Mouse (Mus musculus) bone marrow macrophage, adult 2 months (primary cell): ENCODE results near the gene Haus5.

ENCODE experiments used
- CTCF ChIP-seq: IDR thresholded peaks from 2 replicates; pipeline ENCODE4 v1.5.1; 2012; ENCODE audit warnings: low read depth, mild to moderate bottlenecking, low read length, moderate library complexity
- POLR2A ChIP-seq: IDR thresholded peaks from 2 replicates; pipeline ENCODE4 v1.6.1; 2012; ENCODE audit warnings: mild to moderate bottlenecking, low read depth, low read length, borderline replicate concordance

DNA sequence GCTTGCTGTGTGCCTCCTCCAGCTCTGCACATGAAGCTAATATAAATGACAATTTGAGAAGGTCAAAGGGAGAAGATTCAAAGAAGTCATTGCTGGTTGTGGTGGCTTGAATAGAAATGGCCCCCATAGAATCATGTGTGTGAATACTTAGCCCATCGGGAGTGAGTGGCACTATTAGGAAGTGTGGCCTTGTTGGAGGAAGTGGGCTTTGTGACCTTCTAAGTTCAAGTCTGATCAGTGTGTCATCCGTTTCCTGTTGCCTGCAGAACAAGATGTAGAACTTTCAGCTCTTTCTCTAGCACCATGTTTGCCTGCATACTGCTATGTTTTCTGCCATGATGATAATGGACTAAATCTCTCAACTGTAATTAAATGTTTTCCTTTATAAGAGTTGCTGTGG lies 18.6 kb upstream of the Haus5 start:
- TF ChIP-seq CTCF: no peak
- TF ChIP-seq POLR2A: no peak
